Mouse (Mus musculus) heart, embryonic 10.5 days (tissue): ENCODE data around the gene Chchd10. TPM values are rescaled to one million over a fixed set of nuclear protein-coding genes. Genes with fewer than 3 reads are reported as not detected.
A peak's percentile ranks its signal among the peaks of the same experiment; 100 is the strongest.

Source experiments
- DNase-seq: peaks from one replicate; pipeline ENCODE4 v3.0.0-alpha.2; 2017; ENCODE audit warnings: low spot score
- H3K27ac ChIP-seq: fragments of 300-500 bp; sonication (generic); 2 replicates; pipeline ENCODE4 v1.5.1; 2016; ENCODE audit warnings: mild to moderate bottlenecking
- H3K27me3 ChIP-seq: fragments of 300-500 bp; sonication (generic); 2 replicates; pipeline ENCODE4 v1.6.1; 2016; ENCODE audit warnings: mild to moderate bottlenecking; ENCODE audit not compliant: poor library complexity, insufficient read depth, severe bottlenecking
- H3K36me3 ChIP-seq: fragments of 300-500 bp; sonication (generic); 2 replicates; pipeline ENCODE4 v1.6.1; 2016; ENCODE audit warnings: mild to moderate bottlenecking, moderate library complexity
- H3K4me1 ChIP-seq: fragments of 300-500 bp; sonication (generic); 2 replicates; pipeline ENCODE4 v1.6.1; 2016; ENCODE audit warnings: mild to moderate bottlenecking
- H3K4me3 ChIP-seq: fragments of 300-500 bp; sonication (generic); 2 replicates; pipeline ENCODE4 v1.5.1; 2016; ENCODE audit warnings: mild to moderate bottlenecking, moderate library complexity
- H3K9me3 ChIP-seq: fragments of 300-500 bp; sonication (generic); 2 replicates; pipeline ENCODE4 v1.6.1; 2016; ENCODE audit warnings: mild to moderate bottlenecking, moderate library complexity
- WGBS: fragments of 180-500 bp; shearing (Covaris S2); methylation state at CpG from one replicate; pipeline ENCODE4 v1.1.7; 2016; 5-methylcytosine and 5-hydroxymethylcytosine counted together
- polyA plus RNA-seq: library from polyadenylated mRNA; unstranded; fragments of >200 nt; fragmentation: Nextera tagmentation; extraction: Ambion mirVana; gene quantifications from 2 replicates; pipeline ENCODE4 v1.2.1, GENCODE M21; 2016

The Chchd10 gene
- polyA plus RNA-seq, 1 experiment from 2014 or later: 333 TPM

GRCm38 (mm10) chr10:75932081-75932678 lies 750 bp upstream of the Chchd10 start:
- H3K4me3 ChIP-seq: peak overlapping the region; percentile 74
- H3K9me3 ChIP-seq: no peaks in the 10 kb centered on the region
- no peak for DNase-seq
- H3K36me3 ChIP-seq: peaks cover 7% of the 10 kb centered on the region
- peaks cover 47% of the 10 kb centered on the region for H3K4me1 ChIP-seq
- H3K27me3 ChIP-seq: peaks cover 88% of the 10 kb centered on the region
- peak overlapping the region; percentile 94 for H3K27ac ChIP-seq
- 2% methylated on average over 38 of the region's 44 CpGs for WGBS

DNA sequence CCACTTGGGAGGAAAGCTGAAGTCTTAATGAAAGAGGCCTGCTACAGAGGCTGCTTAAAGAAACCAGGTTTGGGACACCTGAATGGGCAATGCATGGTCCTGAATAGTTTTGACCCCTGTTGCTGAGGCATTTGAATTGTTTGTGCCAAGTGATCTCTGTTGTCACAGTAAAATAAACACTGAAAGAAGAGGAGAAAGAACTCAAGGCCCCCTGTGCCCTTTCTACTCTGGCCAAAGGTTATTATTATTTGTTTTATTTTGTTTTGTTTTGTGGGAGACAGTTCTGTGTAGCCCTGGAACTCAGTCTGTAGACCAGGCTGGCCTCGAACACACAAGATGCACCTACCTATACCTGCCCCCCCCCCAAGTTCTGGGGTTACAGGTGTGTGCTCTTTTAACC lies 2.1 kb downstream of the Chchd10 start:
- Histone ChIP-seq H3K27me3 (peaks cover 68% of the 10 kb centered on the region), H3K9me3 (no peaks in the 10 kb centered on the region), H3K27ac (peak overlapping the region; percentile 94; the same call in 1 of the 2 replicates), H3K36me3 (0 out of 2 replicates have a peak, but pooled peaks cover 2% of the 10 kb centered on the region), H3K4me1 (peaks cover 67% of the 10 kb centered on the region), H3K4me3 (peak overlapping the region; percentile 85)
- 68% methylated on average over 1 of the region's 1 CpGs for WGBS
- DNase-seq: no peak

GRCm38 (mm10) chr10:75935680-75936541 lies 3.0 kb downstream of the Chchd10 start, which contains the start of gene Mmp11:
TSS of gene Mmp11 (minus strand) at chr10:75936496.
- Histone ChIP-seq H3K27ac (peak within 1 kb of the TSS; percentile 94), H3K4me1 (peaks cover 69% of the 10 kb centered on the region), H3K4me3 (peak within 1 kb of the TSS; percentile 85), H3K36me3 (0 out of 2 replicates have a peak, but pooled peaks cover 2% of the 10 kb centered on the region), H3K27me3 (peaks cover 59% of the 10 kb centered on the region), H3K9me3 (no peaks in the 10 kb centered on the region)
- WGBS: 1% methylated on average over 51 of the region's 51 CpGs
- DNase-seq: peak; percentile 95

DNA sequence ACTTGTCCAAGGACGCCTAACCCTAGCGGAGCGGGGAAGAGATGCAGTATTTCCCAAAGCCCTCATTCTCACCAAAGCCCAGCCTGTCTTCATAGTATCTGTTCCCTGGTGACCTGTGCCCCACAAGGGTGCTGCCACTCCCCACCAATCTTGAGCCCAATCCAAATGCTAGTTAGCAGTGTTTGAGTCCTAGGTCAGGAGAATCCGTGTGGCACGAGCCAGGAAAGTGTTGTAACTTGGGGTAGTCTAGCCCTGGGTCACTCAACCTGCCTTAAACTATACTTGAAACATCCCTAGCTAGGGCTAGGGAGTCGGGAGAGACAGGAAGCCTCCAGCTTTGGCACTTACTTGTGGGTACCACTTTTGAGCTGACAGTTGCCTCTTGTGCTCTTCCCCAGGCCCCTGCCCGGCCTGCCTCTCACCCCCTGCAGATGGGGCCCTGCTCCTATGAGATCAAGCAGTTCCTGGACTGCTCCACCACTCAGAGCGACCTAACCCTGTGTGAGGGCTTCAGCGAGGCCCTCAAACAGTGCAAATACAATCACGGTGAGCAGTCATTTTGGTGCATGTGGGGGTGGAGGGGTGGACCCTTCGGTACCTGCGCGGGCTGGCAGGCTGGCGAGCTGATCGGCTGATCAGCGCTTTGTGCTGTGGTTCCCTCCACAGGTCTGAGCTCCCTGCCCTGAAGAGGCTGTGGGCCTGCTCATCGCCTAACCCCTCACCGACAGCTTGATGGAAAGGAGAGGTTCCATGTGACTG lies 4.2 kb downstream of the Chchd10 start:
- 32% methylated on average over 18 of the region's 18 CpGs for WGBS
- Histone ChIP-seq H3K27me3 (peaks cover 47% of the 10 kb centered on the region), H3K27ac (peak overlapping the region; percentile 64; the same call in 1 of the 2 replicates)

GRCm38 (mm10) chr10:75937851-75938643 lies 5.1 kb downstream of the Chchd10 start:
- 48% methylated on average over 10 of the region's 10 CpGs for WGBS
- Histone ChIP-seq H3K27me3 (peaks cover 42% of the 10 kb centered on the region), H3K9me3 (no peaks in the 10 kb centered on the region), H3K4me1 (peaks cover 52% of the 10 kb centered on the region), H3K36me3 (0 out of 2 replicates have a peak, but pooled peaks cover 2% of the 10 kb centered on the region), H3K4me3 (peak overlapping the region; percentile 85), H3K27ac (0 out of 2 replicates have a peak overlapping the region, but pooled peaks have one; percentile 64)
- no peak for DNase-seq

More for the DNA sequence above, 4.2 kb downstream of the Chchd10 start:
- Histone ChIP-seq H3K36me3 (0 out of 2 replicates have a peak, but pooled peaks cover 2% of the 10 kb centered on the region), H3K4me3 (peak overlapping the region; percentile 85), H3K9me3 (no peaks in the 10 kb centered on the region), H3K4me1 (peaks cover 62% of the 10 kb centered on the region)
- no peak for DNase-seq

DNA sequence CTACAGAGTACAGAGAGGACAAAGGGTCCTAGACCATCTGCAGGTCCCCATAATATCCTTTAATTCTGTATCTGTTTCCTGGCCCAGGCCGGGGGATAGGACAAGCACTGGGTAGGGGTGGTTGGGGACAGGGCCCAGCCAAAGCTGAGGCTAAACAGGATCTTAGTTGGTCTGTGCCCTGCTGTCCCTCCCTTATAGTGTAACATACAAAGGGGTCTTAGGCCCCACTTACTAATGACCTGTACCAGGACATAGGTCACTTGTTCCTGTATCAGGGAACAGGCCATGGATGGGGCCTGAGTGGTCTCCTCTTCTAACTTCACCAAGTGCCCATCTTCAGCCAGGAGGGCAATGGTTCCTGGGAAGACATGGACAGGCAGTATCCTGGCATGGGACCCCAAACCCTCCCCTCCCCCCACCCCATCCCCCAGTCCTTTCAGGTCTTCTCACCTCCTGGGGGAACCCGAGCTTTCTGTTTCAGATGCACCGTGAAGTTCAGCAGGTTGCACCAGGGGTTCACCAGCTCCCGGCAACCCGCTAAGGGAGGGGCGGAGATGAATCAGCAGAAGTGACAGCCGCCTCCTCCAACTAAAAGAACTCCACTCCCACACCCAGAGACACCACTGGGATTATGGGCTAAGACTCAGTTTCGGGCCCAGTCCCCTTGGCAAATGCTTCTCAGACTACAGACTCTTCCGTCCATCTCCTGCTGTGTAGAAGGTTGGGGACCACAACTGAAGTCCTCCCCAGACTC lies 6.7 kb downstream of the Chchd10 start:
- Histone ChIP-seq H3K4me1 (peaks cover 48% of the 10 kb centered on the region), H3K36me3 (0 out of 2 replicates have a peak, but pooled peaks cover 2% of the 10 kb centered on the region), H3K4me3 (no peak overlapping the region; the same call in 1 of the 2 replicates), H3K9me3 (no peaks in the 10 kb centered on the region), H3K27ac (peak overlapping the region; percentile 52; the same call in 1 of the 2 replicates), H3K27me3 (peaks cover 28% of the 10 kb centered on the region)
- peak; percentile 82 for DNase-seq
- WGBS: 33% methylated on average over 9 of the region's 9 CpGs

DNA sequence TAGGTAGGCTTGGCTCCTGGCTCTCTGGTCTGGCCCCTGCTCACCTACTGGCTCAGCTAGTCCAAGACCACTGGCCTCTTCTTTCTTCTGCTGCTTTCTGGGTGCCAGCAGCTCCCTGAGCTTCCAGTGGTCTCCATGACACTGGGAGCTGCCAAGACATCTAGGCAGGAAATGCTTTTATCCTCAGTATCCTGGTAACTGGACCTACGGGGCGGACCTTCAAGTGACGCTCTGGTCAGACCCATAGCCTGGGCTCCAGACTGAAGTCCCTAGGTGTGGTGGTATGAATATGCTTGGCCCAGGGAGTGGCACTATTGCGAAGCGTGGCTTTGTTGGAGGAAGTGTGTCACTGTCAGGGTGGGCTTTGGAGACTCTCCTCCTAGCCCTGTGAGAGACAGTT lies 7.6 kb downstream of the Chchd10 start, which contains the start of gene Gm867:
Gene Gm867, minus strand, starts transcription at position 153 of the 400 bp plus-strand sequence.
- Histone ChIP-seq H3K9me3 (no peaks in the 10 kb centered on the region), H3K27ac (peak within 1 kb of the TSS; percentile 52; the same call in 1 of the 2 replicates), H3K36me3 (0 out of 2 replicates have a peak, but pooled peaks cover 2% of the 10 kb centered on the region), H3K27me3 (peaks cover 22% of the 10 kb centered on the region), H3K4me3 (no peak within 1 kb of the TSS; the same call in 1 of the 2 replicates), H3K4me1 (peaks cover 42% of the 10 kb centered on the region)
- 73% methylated on average over 5 of the region's 5 CpGs for WGBS
- DNase-seq: no peak

- 78% methylated on average over 9 of the region's 9 CpGs for WGBS
- no peak overlapping the region for H3K4me3 ChIP-seq
- peaks cover 35% of the 10 kb centered on the region for H3K4me1 ChIP-seq
- H3K27ac ChIP-seq: no peak overlapping the region
- H3K27me3 ChIP-seq: peaks cover 17% of the 10 kb centered on the region
- DNase-seq: no peak
- H3K9me3 ChIP-seq: no peaks in the 10 kb centered on the region
- 0 out of 2 replicates have a peak, but pooled peaks cover 2% of the 10 kb centered on the region for H3K36me3 ChIP-seq
These were observed 8.3 kb downstream of the Chchd10 start for GRCm38 (mm10) chr10:75941042-75941824.

DNA sequence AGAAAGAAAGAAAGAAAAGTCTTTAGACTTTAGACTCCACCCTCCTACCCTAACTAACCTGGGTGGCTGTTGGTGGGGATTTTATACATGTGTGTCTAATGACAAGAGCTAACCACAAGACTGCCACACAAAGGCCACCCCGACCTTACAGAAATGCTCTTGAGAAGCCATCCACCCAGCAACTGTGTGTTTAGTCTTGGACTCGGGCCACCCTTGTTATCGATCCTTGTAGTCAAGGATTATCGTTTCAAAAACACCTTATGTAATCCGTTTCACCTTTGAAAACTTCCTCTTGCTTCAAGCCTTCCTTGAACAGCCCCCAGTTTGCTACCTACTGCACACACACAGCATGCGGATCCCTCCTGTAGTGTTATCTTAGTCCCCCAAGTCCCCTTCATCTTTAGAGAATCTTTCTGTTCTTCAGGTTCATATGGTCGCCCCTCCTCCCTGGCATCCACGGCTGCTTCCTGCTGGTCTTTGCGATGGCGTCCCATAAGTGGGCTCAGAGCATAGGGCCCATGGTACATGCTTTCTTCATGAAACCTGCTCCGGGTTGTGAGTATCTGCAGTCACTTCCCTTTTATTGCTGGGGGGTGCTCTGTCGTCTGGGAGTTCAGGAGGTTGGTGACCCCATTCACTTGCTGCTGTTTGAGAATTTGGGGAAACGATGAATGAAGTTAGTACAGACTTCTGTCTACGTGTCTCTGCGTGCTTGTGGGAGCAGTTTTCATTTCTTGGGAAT lies 10.0 kb downstream of the Chchd10 start, which contains the start of gene Vpreb3:
Gene Vpreb3, plus strand, starts transcription at position 322 of the 742 bp plus-strand sequence.
- no peak within 1 kb of the TSS for H3K27ac ChIP-seq
- H3K36me3 ChIP-seq: 0 out of 2 replicates have a peak, but pooled peaks cover 2% of the 10 kb centered on the region
- H3K4me3 ChIP-seq: no peak within 1 kb of the TSS
- H3K4me1 ChIP-seq: peaks cover 21% of the 10 kb centered on the region
- peaks cover under 1% of the 10 kb centered on the region; the same call in 1 of the 2 replicates for H3K27me3 ChIP-seq
- no peaks in the 10 kb centered on the region for H3K9me3 ChIP-seq
- 76% methylated on average over 15 of the region's 15 CpGs for WGBS
- no peak for DNase-seq
